Mouse (Mus musculus) T-cell, adult 2 months (primary cell): ENCODE measurements around the gene Tshr.
"Not testable (repeated sequence)": the region's sequence is repeated elsewhere in the genome, so short reads cannot be mapped to it uniquely, and the experiment has no call there.

Experiments
- DNase-seq: peaks from one replicate; pipeline ENCODE4 v3.0.0; 2022; ENCODE audit warnings: low spot score

The Tshr gene

DNA sequence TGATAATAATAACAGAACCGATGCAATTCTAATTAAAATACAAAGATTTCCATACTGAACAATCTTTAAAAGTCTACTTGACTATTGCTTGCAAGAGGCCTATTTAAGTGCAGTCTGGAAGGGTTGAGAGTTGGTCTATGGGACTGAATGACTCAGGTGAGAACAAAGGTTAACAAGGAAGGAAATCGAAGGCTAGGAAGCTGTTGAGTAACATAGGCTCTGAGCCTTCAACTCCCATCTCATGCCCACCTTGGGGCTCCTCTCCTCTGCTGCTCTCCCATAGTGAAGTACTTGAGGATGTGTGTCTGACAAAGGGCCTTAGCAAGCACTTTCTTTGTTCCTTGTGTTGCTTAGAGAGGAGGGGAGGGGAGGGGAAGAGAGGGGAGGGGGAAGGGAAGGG lies 116.1 kb downstream of the Tshr start:
- DNase-seq, result no peak

- DNase-seq, result no peak
These were observed 127.4 kb downstream of the Tshr start for GRCm38 (mm10) chr12:91511766-91512165.

GRCm38 (mm10) chr12:91513980-91514379 lies 129.6 kb downstream of the Tshr start:
- DNase-seq, result no peak

DNA sequence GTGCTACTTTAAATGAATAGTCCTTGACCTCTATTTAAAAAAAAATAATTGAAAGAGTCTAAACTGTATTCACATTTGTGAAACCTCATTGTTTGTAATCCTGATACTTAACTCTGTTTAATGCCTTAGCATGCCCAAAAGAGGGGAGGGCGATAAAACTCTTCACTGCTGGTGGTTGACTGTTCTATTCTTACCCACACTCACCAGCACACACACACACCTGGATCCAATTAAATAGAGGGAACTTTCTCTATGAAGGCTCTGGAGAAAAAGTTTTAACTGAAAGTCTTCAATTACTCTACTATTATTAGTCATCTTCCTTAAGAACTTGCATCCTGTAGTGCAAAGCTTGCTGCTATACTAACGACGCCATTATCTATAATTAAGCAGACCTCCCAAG lies 133.4 kb downstream of the Tshr start:
- DNase-seq, result no peak

GRCm38 (mm10) chr12:91523626-91524025 lies 139.3 kb downstream of the Tshr start:
- DNase-seq, result peak; percentile 69

DNA sequence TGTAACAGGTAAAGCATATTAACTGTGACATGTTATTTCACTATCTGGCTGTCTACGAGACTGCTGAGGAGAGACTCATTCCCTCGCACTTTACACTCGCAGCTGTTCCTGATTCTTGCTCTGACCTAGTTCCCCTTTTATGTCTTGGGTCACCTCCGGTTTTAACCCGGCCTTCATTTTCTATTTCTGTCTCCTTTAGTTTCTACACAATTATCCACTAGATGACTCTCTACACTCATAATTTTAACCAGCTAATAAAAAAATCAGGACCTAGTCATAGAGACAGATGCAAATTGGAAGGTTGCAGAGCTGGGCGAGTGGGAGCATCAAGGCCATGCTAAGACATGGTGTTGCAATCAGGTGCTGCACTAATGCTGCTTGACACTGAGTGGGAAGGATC lies 150.2 kb downstream of the Tshr start:
- no peak for DNase-seq

GRCm38 (mm10) chr12:91540202-91540601 lies 155.8 kb downstream of the Tshr start:
- no peak for DNase-seq

DNA sequence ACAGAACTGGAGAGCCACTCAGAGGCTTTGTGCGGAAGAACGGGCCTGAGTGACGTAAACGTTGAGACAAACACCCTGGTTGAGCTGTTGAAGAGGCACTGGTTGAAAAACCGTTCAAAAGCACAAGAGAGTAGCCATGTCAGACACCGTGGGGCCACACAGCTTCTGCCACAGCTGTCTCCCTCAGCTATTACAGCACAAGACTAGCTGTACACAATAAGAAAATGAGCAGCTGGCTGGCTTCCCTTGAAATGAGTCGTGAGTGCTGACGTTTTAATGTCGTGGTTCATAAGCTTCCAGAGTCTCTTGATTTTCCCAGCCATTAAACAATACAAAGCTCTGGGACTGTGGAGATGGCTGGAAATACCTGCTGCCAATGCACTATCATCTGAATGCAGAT lies 165.1 kb downstream of the Tshr start:
- DNase-seq, result no peak

DNA sequence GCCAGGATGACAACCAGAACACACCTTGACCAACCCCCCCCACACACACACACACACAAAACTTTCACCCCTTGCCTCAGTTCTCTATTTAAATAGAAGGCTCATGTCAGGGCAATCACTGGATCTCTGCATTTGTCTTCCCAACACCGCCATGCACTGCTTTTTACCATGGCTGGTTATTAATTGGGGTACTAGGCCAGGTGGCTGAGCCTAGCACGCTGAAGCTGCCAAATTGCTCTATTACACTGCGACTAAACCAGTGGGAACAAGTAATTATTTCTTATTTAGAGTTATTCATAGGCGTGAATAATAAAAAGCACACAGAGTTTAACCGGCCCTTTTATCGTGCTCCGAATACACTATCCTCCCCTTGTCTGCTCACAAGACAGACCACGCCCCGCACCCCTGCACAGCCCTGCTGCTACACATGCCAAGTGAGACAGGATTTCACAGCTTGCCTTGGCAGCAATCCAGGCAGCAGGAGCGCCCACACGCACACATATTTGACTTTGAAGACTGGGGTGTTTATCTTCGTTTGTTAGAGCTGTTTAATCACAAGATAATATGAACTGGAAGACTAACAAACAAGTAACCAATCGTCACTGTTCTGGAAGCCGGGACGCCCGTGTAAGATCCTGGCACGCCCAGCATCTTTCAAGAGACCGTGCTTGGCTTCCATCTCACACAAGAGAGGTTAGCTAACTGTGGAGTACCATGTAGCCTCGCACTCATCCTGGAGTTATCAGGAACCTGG lies 167.6 kb downstream of the Tshr start:
- no peak for DNase-seq

- not testable (repeated sequence) for DNase-seq
These were observed 173.1 kb downstream of the Tshr start for GRCm38 (mm10) chr12:91557358-91558005.

DNA sequence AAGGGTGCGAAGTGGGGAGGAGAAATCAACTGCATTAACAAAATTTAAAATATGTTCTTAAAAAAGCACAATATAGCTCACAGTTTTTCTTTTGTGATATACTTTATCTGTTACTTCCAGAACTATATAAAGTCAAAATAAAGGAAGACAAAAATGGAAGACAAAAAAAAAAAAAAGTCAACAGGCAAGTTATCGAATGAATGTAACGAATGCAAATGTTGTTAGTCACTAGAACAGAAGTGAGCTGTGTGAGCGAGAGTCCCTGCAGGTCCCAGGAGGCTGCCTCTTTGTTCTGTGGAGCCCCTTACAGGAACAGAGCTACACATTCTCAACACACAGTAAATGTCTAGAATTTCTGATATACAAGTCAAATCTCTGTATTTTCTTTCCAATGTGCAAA lies 173.8 kb downstream of the Tshr start:
- DNase-seq, result not testable (repeated sequence)

- no peak for DNase-seq
These were observed 182.8 kb downstream of the Tshr start for GRCm38 (mm10) chr12:91567145-91567544.

GRCm38 (mm10) chr12:91569255-91569654 lies 184.9 kb downstream of the Tshr start:
- no peak for DNase-seq

GRCm38 (mm10) chr12:91571708-91572107 lies 187.3 kb downstream of the Tshr start:
- DNase-seq, result no peak

- DNase-seq, result no peak
These were observed 195.3 kb downstream of the Tshr start for GRCm38 (mm10) chr12:91579665-91580064.

DNA sequence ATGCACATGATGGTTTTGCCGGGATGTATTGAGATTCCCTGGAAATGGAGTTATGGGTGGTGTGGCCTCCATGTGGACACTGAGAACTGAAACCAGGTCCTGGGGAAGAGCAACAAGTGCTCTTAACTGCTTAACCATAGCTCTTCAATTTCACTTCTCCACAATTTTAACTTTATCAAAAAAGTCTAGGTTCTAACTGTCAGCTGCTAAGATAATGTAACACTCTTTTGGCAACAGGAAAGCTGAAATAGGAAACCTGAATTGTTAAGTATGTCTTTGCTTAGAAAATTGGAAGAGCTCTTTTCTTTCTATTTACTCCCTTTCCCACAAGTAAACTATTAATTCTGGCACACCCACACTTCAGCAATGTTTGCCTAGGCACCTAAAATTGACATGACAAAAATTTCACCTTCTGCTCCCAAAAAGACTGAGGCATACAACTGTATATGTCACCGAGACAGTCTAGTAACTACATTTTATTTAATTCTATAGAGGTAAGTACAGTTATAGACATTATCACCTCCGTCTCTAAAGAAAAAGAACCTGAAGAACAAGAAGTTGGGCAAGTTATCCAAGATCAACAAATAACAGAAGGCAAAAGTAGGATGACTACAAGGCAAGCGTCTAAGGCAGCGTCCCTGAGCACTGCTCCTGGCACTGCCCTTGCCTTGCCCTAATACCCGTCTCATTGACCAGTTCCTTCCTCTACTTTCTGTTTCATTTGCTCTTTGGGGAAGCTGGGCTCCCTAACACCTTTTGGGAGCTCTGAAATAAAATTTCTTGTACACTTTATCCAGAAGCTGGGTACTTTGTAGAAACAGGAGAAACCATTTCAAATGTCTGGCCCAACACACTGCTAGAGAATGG lies 197.1 kb downstream of the Tshr start:
- no peak for DNase-seq

DNA sequence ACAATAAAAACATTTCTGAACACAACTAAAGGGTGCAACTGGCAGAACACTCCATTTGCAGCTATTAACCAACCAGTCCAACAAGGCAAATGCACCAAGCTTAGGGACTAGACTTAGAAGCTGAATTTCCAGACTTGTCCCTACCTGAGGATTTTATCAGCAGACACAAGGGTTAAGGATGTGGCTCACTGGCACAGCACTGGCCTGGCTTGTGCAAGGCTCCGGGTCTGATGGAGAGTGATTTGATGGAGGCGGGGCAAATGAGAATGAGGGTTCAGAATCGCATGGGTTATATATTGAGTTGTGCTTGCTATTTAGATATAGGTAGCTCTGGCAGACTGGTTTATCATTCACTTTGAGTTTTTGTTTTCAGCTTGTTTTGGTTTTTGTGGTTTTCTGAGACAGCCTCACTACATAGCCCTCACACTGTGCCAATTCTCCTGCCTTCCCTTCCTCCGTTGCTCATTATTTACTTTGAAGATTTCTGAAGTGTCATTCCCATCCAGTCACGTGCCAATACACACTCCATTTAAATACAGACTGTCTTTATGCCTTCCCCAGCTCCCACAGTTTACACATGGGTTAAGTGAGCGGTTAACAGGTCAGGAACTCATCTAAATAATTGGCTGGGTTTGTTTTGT lies 198.1 kb downstream of the Tshr start:
- no peak for DNase-seq

DNA sequence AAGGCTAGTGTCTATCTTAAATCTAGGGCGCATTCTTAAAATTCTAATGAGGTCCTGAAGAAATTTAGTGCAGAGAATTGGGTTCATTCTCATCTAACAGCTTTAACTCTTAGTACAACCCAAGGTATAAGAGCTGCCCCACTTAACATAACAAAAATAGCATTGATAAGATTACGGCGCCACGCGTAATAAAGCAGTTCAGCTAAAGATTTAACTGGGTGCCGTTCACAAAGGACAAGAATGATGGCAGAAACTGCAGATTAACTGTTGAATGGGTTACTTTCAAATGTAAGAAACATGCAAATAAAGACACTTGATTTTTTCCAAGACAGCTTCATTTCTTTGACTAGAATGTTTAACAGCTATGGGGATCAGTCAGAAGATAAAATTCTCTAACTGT lies 199.0 kb downstream of the Tshr start:
- DNase-seq, result no peak

- no peak for DNase-seq
These were observed 200.8 kb downstream of the Tshr start for GRCm38 (mm10) chr12:91585206-91585605.

- DNase-seq, result not testable (repeated sequence)
These were observed 201.5 kb downstream of the Tshr start for GRCm38 (mm10) chr12:91585815-91586214.

GRCm38 (mm10) chr12:91587077-91587476 lies 202.7 kb downstream of the Tshr start:
- DNase-seq, result no peak

- no peak for DNase-seq
These were observed 203.2 kb downstream of the Tshr start for GRCm38 (mm10) chr12:91587491-91588033.
